ENCODE assay signal across 31 mouse cellular contexts in genomic region chr2:45608926-45609325, GRCm38 (mm10).
"Had no signal": no experiment of that assay in that cellular context is flagged by ENCODE, and none has a peak within 500 bp of the region (broad histone marks: within the 10 kb centered on the region; RNA-seq: fewer than 3 reads in every experiment).

No protein-coding gene starts in this region.

- H3K9ac ChIP-seq: limb, embryonic 12.5 days; limb, embryonic 13.5 days; limb, embryonic 15.5 days; liver, embryonic 12.5 days; liver, embryonic 13.5 days; liver, embryonic 14.5 days; liver, embryonic 15.5 days; liver, postnatal 0 days; lung, embryonic 14.5 days; lung, embryonic 15.5 days; midbrain, embryonic 12.5 days; midbrain, embryonic 13.5 days; midbrain, embryonic 15.5 days; neural tube, embryonic 12.5 days had no signal

- H3K4me1 ChIP-seq: limb, embryonic 10.5 days; limb, embryonic 12.5 days; limb, embryonic 13.5 days; limb, embryonic 15.5 days; liver, embryonic 12.5 days; liver, embryonic 13.5 days; liver, embryonic 15.5 days; lung, embryonic 15.5 days; midbrain, embryonic 10.5 days; midbrain, embryonic 12.5 days; midbrain, embryonic 13.5 days; midbrain, embryonic 15.5 days; neural tube, embryonic 12.5 days had no signal

- H3K4me3 ChIP-seq: limb, embryonic 10.5 days; limb, embryonic 12.5 days; limb, embryonic 13.5 days; limb, embryonic 15.5 days; liver, embryonic 12.5 days; liver, embryonic 13.5 days; liver, embryonic 15.5 days; lung, embryonic 15.5 days; megakaryocyte, embryonic 14.5 days; midbrain, embryonic 10.5 days; midbrain, embryonic 12.5 days; midbrain, embryonic 13.5 days; midbrain, embryonic 15.5 days; myocyte; neural tube, embryonic 12.5 days had no signal

- H3K27me3 ChIP-seq: limb, embryonic 12.5 days; limb, embryonic 13.5 days; limb, embryonic 15.5 days; liver, embryonic 12.5 days; liver, embryonic 13.5 days; liver, embryonic 15.5 days; lung, embryonic 15.5 days; megakaryocyte, embryonic 14.5 days; midbrain, embryonic 12.5 days; midbrain, embryonic 13.5 days; midbrain, embryonic 15.5 days; neural tube, embryonic 12.5 days had no signal

- H3K9me3 ChIP-seq: limb, embryonic 10.5 days; limb, embryonic 12.5 days; limb, embryonic 13.5 days; limb, embryonic 15.5 days; liver, embryonic 12.5 days; liver, embryonic 13.5 days; liver, embryonic 15.5 days; lung, embryonic 15.5 days; megakaryocyte, embryonic 14.5 days; midbrain, embryonic 10.5 days; midbrain, embryonic 12.5 days; midbrain, embryonic 13.5 days; midbrain, embryonic 15.5 days; neural tube, embryonic 12.5 days had no signal

- DNase-seq: left cerebral cortex, postnatal 4 days; liver; liver, embryonic 13.5 days; liver, postnatal 0 days; lung, adult 18-20 months; lung, adult 2 months; lung, embryonic 14.5 days; lung, postnatal 10 days; lung, postnatal 14 days; lung, postnatal 36 days; lung, postnatal 4 days; midbrain, embryonic 14.5 days had no signal

- H3K4me2 ChIP-seq: limb, embryonic 12.5 days; limb, embryonic 13.5 days; limb, embryonic 15.5 days; liver, embryonic 11.5 days; liver, embryonic 12.5 days; liver, embryonic 13.5 days; liver, embryonic 15.5 days; lung, embryonic 14.5 days; lung, embryonic 15.5 days; midbrain, embryonic 11.5 days; midbrain, embryonic 12.5 days; midbrain, embryonic 13.5 days; midbrain, embryonic 15.5 days; neural tube, embryonic 12.5 days had no signal

- ATAC-seq: liver, embryonic 12.5 days; liver, postnatal 0 days; midbrain, embryonic 13.5 days; midbrain, embryonic 15.5 days; midbrain, embryonic 16.5 days had no signal

- H3K27ac ChIP-seq: limb, embryonic 10.5 days; limb, embryonic 12.5 days; limb, embryonic 13.5 days; limb, embryonic 15.5 days; liver, embryonic 12.5 days; liver, embryonic 13.5 days; liver, embryonic 14.5 days; liver, embryonic 15.5 days; lung, embryonic 15.5 days; macrophage; midbrain, embryonic 10.5 days; midbrain, embryonic 12.5 days; midbrain, embryonic 13.5 days; midbrain, embryonic 15.5 days; neural tube, embryonic 12.5 days had no signal

- H3K36me3 ChIP-seq: limb, embryonic 10.5 days; limb, embryonic 12.5 days; limb, embryonic 13.5 days; limb, embryonic 15.5 days; liver, embryonic 12.5 days; liver, embryonic 13.5 days; liver, embryonic 15.5 days; lung, embryonic 15.5 days; midbrain, embryonic 10.5 days; midbrain, embryonic 12.5 days; midbrain, embryonic 13.5 days; midbrain, embryonic 15.5 days; neural tube, embryonic 12.5 days had no signal
